Mouse (Mus musculus): ENCODE data around the gene Lbh.

Gene Lbh

DNA sequence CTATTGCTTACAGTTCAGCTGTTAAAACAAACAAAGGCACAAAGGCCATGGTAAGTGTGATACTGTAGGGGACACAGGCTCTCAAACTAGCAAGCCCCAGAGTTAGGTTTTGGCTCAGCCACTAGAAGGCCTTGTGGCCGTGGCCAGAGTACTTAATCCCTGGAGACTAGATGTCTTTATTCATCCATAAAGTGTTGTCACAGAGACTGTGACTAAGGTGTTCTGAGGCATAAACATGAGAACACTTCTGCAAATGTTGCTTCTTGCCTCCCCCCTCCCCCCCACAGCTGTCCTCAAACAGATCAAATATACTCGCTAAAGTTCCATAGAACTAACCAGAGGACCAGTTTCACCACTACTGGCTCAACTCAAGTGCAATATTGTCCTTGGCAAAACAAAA lies 4.0 kb upstream of the Lbh start:
- peak; percentile 50 to 52 for DNase-seq

DNA sequence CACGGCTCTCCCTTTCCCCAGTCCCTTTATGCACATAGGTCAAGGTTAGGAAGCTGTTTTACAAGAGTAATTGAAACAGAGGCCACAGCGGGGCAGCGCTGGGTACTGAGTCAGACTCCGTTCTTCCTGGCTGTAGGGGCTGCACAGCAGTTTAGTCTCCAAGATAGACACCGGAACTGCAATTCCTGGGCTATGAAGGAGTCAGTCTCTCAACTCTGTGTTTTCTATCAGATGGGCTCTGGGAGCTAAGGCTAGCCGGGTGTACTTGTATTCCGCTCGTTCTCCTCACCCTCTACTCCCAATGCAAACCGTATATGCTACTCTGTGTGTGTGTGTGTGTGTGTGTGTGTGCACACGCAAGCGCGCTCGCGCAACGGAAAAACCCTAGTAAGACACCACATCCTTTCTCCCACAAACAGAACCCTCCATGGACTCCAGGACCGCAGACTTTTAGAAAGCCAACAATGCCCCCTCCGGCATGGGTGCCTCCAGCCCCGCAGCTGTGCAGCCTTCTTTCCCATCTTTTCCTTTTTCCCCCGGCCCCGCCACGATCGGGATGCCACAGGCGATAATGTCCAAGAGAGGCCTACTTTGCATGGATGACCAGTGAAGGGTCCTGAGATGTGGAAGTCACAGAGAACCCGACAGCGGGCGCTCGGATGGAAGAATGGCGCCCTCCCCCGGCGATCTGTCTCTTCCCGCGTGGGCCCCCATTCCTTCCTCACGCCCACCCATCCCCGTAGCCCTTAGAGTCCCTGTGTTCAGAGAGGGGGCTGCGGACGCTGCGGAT lies 669 bp upstream of the Lbh start:
- peak; percentile 72 to 78 for DNase-seq

DNA sequence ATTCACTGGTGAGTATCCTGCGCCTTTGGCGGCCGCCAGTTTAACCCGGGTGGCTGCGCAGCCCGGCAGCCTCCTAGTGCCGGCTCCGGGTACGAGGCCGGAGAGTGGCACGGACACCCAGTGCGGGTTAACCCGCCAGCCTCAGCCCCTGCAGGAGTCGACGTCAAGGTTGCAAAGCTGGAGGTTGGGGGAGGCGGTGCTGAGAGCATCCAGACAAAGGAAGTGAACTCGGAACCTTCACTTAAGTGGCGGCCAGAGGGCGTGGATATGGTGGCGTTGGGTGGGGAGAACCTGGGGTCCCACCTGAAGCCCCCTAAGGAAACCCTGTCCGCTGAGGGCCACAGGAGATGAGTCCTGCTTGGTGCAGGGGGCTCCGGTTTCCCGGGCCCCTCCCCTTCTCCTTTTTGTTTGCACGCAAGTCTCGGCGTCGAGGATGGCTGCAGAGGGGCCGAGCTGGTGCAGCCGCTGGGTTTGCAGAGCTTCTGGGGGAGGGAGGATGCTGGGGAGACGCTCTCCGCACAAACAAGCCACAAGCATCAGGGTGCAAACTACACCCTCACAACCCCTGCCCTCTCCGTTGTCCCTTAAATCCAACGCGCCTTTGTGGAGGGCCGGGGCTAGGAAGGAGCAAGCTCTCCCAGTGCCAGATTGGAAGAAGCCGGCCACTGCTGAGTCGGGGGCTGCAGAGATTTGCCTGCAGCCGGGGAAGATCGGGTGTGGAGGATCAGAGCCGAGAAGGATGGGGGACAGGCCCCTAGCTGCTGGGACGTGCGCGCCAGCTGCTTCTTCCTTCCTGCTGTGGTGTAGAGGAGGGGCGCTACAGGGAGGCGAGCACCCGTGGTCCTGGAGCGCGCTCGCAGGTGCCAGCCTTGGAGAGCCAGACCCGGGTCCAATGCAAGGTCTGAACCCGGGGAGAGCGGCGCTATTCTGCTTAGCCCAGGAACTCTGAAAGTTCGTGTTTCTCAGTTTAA lies 751 bp downstream of the Lbh start:
- peak; percentile 75 to 78 for DNase-seq

DNA sequence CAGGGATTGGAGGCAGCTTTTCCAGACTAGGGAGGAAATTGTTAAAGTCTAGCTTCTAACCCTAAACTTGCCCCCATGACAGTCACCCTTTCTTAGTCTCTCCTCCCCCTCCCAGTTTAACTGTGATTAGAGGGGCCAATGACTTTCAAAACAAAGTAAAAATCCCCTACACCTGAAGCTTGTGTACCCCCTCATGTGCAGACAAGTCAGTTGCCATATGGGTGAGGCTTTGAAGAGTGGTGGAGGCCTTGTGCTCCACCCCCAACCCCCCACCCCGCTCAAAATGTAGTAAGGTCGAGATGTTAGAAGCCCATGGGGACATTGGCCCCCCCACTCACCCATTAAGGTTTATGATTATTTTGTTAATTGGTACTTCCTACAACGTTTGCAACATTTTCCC lies 1.5 kb downstream of the Lbh start:
- no peak for DNase-seq

DNA sequence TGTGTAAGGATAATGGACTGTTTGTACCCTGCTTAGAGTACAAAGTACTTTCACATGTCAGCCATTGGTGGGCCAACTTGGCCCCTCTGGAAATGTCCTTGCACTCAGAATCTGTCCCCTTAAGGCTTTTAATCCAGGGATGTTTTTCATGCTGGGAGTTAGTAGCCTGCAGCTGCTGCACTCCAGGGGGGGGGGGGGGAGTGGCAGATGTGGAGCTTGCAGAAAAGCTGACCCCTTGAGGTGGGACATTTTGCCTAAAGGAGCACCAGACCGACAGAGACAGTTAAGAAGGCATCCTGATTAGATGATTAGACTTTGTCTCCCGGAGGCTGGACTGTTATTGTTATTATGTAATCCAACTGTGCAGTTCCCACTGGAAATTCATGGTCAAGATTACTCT lies 2.3 kb downstream of the Lbh start:
- DNase-seq = no peak

DNA sequence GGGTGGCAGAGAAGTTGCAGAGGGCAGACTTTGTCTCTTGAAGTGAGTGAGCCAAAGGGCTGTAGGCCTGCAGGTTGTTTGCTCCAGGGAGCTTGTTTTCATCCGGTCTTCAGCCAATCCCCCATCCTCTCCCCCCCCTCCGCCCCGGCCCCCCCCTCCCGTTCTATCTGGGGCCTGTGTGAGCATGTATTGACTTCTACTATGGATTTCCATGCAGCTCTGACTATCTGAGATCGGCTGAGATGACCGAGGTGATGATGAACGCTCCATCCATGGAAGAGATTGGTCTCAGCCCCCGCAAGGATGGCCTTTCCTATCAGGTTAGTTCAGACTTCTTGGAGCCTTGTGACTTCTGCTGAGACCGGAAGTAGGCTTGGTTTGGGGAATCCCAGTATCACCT lies 2.9 kb downstream of the Lbh start:
- no peak for DNase-seq

DNA sequence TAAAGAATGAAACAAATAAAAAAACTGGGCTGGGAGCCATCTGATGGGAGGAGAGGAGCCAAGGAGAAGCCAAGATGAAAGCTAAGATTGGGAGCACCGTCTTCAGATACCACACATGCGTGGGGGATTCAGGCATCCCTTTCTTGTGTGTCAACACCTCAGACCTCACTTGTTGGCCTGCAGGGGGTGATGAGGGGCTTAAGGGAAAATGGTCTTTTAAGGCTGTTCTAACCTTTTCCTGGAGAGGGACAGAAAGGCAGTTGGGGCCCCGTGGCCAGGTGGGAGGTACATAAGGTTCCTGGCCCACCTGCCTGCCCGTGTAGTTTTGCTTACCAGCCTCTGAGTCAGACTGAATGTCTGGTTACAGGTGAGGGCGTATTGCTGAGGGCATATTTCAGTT lies 4.1 kb downstream of the Lbh start:
- DNase-seq = peak in 1 of 2 experiments; percentile 35

DNA sequence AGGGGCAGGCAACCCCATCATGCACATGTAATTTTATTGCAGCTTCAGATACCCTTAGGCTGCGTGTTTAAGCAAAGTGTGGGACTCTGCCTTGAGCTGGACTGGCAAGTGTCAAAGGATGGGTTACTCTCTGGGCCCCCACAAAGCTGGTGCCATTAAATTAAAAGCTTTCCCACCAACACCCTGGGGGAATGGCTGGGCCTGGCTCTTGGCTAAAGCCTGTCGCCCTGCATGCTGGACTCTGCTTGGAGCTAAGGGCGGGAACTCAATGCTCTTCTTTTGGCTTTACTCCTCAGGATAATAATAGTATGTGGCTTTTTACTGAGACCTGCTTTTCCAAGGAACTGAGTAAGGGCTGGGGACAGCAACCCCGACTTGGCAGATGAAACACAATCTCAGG lies 5.2 kb downstream of the Lbh start:
- no peak for DNase-seq

DNA sequence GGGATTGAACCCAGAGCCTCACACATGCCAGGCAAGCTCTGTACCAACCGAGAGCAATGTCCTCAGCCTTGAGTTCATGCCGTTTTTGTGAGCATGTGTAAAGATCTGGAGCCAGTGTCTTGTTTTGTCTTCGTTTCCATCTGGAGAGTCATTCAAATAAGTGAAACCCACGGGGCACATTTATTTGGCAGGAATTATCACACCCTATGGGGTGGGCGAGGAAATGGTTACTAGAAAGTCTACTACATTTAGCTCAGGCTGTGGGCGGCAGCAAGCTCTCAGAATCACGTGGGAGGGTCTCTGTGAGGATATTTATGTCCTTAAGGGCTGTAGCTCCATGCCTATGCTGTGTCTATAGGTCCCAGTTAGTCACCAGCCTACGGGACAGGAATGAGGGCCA lies 6.2 kb downstream of the Lbh start:
- no peak for DNase-seq

DNA sequence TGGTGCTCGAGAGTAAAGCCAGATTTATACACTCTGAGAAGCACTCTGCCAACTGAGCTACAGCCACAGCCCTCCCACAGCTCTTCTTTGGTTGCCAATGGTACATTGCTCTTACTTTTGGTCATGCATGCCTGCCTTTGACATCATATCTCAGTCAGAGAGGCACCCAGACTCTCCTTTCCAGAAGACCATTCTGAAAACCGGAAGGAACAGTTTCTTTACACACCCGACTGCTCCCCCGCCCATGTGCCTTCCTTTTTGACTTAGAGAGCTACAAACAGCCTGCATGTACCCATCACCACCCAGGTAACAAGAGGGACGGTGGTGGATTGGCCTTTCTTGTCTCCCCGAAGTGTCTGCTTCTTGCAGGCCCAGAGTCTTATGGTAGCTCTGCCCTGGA lies 7.0 kb downstream of the Lbh start:
- peak; percentile 82 to 86 for DNase-seq

DNA sequence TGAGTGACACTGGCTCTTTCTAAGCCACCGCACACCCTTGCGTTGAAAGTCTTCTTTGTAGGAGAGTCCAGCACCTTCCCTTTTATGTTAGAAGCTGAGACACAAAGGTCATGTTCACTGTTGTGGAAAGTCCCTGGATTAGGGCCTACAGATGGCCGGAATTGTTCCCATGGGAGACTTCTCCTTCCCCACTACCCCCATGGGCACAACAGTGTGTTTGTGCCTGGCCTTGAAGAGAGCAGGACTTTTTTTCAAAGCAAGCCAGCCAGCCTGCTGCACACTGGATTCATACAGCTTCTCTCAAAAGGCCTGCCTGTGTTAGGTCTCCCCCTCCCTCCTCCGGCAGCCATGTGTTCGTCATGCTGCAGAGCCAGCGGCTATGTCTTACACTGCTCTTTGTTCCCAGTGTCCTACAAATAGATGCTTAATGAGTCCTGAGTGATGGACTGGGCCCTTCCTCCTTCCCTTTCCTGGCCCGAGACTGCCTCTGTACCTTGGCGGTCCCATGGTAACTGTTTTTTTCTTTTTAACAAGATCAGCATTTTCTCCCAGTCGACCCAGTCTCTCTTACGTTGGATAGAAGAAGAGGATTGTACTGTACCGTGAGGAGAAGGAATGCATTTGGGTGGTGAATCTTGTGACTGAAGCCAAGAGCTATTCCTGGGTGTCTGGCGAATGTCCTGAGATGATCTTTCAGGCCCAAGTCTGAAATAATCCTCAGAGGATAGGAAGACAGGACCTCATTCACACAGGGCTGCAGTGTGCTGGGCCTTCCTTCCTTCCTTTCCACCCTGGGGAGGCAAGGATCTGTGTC lies 7.9 kb downstream of the Lbh start:
- no peak for DNase-seq

DNA sequence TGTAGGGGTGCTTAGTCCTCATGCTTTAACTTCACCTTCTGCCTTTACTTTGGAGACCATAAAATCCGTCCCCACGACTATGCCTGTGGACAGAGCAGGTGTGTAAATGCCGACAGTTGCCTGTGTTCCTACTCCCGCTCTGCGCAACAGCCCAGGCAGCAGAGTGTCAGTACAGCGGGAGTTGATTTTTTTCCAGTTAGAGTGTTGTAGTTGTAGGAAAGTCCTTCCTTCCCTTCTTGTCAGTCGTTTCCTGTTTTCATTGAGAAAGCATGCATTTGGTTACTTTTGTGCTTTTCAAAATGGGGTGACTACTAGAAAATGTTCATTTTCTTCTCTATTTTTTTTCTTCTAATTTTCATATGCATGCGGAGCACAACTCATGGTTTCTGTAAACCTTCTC lies 8.9 kb downstream of the Lbh start:
- no peak for DNase-seq

DNA sequence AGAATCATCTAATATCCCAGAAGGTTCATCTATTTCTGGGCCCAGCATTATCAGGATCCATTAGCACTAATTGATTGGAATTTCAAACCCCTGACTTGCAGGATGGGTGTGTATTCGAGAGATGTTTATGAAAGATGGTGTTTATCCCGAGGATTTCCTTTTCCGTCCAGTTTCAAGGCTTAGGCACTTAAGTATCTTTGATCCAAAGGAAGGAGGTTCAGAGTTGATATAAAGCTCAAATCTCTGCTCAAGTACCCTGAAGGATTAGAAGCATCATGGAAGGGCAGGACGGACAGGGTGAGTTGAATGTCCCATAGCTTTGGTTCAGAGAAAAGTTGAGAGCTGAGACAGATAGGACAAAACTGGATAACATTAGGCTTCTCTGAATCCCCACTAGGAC lies 15.0 kb downstream of the Lbh start:
- no peak for DNase-seq

DNA sequence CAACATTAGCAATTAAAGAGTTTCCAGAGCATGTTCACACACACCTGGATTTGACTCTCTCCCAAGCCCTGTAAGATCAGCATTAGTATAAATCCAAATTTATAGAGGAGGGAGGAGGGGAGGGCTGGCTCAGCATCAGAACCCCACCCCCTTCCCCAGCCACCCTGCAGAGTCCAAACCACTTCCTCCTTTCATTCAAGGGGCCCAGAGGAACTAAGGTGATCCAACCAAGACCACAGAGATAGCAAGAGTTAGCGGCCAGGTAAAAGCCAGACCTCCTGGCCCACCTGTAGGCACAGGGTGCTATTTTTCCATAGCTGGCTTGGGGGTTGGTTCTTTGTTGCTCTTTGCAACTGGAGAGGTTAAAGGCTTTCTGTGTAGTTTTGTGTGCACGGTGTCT lies 16.0 kb downstream of the Lbh start:
- DNase-seq = peak; percentile 75 to 79

DNA sequence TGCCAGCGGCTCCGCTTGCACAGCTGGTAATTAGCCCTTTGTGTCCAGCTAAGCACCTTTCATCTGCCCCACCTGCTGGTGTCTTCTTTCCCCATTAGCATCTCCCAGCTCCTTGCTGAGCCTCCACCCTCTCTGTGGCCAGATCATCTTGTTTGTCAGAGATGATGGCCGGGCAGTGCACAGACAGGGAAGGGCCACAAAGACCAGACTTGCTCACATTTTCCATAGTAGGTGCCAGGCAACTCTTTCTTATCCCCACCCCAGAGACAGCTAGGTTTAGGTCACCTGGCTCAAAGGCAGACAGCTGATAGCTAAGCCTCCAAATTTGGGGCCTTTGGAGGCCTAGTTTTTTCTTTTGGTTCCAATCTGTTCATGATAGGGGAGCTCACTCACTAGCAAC lies 16.5 kb downstream of the Lbh start:
- no peak for DNase-seq

DNA sequence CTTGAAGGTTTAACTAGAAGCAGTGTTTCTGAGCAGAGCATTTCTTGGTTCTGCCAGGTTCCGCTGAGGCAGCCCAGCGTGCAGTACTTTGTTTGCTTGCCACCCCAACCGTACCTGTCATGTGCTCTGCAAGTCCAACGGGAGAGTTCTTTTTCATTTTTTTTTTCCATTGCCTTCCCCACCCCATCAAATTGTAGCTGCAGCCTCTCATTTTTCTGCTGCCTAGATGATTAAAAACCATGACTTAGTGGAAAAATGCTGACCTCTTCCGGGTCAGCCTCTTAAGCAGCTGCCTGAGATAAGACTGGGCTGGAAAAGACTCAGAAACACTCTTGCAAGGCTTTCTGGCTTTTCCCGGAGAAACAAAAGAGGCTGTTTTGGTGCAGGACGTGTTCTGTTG lies 17.8 kb downstream of the Lbh start:
- DNase-seq = no peak

DNA sequence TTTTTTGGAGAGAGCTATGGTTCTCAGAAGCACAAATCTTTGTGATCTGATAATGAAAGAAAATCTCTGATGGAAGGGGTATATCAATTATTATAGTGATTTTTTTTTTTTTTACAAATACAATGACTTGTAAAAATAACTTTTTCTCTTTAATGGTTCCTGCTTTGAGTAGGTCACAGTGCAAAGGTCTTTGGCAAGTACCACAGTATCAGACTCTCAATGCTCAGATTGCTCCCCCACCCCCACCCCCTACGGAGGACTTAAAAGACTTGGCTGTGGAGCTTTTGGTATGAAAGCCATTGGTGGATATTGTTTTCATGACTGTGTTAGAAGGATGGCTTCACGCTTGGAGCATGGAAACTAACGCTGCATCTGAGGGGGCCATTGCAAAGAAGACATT lies 18.2 kb downstream of the Lbh start:
- DNase-seq = no peak

DNA sequence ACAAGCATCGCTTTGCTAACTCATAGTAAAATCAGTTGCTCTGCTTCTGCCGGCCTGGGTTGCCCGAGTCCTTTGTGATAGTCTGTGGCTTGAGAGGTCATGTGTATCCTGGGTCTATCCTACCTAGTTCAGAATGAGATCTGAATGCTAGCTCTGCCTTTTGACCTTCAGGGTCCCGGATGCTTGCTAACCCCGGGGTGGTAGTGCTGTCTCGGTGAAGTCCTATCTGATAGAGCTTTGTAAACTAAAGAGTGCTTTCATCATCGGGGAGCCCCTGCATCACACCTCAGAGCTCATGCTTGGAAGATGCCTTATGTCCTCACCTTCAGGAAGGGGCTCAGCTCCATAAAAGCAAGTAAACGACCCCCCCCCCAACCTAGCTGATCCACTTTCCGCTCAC lies 19.1 kb downstream of the Lbh start:
- no peak for DNase-seq

DNA sequence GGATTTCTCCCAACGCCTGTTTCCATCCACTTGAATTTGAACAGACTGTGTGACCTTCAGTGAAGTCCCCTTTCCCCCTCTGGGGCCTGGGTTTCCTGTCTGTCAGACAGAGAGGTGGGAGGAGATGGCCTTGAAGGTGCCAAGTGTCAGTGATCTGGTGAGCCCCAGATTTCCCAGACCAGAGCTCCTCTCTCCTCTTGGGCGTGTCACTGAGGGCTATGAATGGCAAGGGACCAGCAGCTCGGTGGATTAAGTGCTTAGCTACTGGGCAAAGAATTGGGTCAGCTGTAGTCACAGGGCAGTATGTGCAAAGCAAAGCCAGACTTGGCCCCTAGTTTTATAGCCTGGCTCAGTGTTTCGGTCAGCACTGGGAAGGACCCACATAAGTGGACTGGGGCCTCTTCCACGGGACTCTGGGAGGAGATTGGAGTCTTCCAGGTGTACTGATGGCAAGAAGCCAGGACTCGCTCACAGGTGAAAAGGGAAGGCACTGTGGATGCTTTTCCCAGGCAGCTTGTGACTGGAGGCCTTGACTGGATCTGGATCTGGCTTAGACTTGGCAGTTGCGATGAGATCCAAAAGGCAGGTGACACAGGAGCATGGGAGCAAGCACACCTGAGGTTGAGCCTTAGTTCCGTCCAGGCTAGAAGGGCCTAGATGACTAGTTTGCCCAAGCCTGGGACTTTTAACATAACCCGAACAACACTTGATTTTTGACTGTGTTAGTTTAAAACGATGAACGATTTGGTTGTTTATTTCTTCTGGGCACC lies 20.1 kb downstream of the Lbh start:
- no peak for DNase-seq

DNA sequence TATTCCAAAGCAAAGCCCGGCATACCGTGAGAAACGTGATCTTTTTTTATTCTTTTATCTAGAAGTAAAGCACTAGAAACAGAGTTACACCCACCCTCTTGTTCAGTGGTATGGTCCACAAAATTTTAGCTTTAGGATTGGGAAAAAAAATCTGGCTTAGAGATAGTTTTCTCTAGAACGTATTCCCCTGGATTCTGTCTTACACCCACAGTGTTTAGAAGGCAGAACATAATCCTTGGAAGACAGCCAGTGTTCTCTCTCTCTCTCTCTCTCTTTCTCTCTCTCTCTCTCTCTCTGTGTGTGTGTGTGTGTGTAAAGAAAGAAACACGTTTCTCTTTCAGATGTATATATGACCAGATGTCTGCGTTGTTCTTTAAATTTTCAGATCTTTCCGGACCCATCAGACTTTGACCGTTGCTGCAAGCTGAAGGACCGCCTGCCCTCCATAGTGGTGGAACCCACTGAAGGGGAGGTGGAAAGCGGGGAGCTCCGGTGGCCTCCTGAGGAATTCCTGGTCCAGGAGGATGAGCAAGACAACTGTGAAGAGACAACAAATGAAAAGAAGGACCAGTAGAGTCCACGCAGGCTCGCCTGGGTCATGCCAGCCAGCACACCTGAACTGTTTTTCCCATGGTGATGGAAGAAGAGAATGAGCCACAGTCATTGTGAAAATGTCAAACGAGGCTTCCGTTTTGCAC lies 20.9 kb downstream of the Lbh start:
- DNase-seq = no peak

DNA sequence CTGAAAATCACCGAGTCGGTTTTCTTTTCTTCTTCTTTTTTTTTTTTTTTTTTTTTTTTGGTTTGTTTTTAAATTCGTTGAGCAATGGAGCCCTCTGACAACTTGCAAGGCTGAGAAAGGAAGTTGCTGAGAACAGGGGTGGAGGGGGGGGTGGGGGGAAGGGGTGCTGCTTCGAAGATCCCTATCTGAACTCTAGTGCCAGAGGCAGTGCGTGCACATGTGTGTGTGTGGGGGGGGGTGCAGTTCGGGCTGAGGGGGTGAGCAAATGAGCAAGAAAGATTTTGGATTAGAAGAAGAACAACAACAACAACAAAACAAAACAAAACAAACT lies 21.4 kb downstream of the Lbh start:
- DNase-seq = no peak

DNA sequence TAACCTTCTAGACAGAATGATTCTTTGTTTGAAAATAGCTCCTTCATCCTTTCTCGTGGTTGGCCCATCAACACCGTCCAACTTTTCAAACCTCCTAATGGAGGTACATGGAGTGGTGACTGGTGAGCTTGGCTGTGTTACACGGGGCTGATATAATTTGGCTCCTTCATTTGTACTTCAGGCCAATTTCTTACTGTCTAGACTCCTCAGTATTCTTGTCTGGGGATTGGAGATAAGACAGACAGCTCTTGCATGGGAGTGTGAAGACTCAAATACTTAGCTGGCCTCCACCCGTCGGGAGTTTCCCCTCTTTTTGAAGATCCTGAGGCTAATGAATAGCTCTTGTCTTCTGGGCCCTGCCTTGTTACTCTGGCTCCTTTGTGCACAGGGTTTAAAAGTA lies 26.3 kb downstream of the Lbh start:
- DNase-seq = no peak

Measured in B cell, adult 2 months (primary cell).